Mouse (Mus musculus) kidney, adult 9 months (tissue): ENCODE data around the gene Vash1.

Experiments used
- DNase-seq: peaks from one replicate; pipeline ENCODE4 v3.0.0; 2022

Gene Vash1

DNA sequence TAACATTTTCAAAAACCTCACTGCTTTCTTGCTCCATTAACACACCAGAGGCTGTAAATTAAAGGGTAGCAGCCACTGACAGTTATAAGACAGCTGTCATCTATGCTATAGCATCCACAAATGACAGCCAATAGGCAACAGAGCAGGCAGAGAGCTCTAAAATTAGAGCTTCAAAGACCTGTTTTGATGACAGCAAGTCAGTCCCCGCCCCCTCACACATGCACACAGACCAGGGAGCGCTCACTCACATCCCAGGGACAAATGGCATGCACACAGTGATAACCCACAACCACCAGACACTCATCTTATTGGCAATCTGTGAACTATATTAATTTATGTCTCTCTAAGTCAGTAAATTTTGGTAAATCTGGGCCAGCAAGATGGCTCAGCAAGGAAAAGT, 45.8 kb downstream of the Vash1 start:
- no peak for DNase-seq

DNA sequence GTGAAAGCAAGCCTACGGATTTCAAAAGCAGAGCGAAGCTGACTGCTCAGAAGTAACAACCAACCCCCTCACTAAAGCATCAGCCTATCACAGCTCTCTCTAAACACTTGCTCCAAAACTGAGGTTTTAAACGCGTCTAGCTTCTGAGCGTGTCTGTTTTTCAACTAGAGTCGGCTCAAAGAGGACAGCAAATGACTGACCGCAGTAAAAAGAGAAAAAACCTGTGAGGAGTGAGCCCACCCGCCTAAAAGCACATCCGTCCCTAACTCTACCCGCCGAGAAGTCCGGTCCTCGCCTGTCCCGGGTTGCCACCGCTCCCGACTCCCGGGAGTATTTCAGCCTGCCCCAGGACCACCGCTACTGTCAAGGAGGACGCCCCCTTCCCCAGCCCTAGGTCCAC, 47.2 kb downstream of the Vash1 start:
- no peak for DNase-seq

DNA sequence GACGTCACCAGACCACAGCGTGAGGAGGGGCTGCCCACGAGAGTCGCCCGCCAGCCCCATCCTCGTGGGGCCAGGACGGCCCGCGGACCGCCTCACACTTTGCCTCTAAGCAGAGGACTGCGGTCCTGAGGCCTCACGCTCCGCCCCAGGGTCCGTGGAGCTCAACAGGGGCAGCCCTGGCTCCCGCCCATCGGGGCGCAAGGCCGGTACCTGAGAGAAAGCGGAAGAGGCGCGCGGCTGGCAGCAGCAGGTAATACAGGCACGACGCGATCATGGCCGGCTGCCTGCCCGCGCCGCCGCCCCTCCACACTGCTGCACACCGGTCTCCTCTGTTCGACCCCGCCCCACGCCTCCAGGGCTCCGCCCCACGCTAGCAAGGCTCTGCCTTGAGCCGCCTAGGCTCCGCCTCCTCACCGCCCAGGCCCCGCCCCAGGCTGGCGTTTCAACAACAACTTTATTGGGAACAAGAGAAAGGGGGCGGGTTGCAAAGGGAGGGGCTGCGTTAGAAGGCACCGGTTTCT, 47.7 kb downstream of the Vash1 start, which contains the start of gene Angel1:
Gene Angel1 (minus strand): TSS at position 341 of the 521 bp plus-strand sequence.
- DNase-seq: peak; percentile 98

DNA sequence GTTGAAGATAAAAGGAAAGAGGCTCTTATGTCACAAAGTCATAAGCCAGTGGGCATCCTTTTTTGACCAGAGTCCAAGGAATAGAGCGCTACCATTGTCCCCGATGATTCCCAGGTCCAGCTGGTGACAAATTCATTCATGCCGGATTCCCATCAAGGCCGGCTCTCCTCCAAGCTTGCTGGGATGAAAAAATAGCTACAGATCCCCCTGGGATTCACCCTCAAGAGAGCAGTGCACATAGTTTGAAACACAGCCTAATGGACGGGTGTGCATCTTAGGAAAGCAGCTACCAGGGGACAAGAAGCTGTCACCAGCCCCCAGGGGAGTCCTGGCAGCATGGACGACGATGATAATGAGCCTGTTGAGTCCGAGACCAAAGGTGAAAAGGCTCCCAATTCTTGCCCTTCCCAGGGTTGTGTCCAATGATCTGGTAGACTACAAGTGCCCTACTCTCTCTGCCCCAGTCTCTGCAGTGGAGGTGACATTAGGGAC, 55.9 kb downstream of the Vash1 start, which contains the start of gene Lrrc74a:
Gene Lrrc74a (plus strand): TSS at position 51 of the 492 bp plus-strand sequence.
- no peak for DNase-seq
